8 mouse cellular contexts compared by ENCODE assay signal in the genomic region with DNA sequence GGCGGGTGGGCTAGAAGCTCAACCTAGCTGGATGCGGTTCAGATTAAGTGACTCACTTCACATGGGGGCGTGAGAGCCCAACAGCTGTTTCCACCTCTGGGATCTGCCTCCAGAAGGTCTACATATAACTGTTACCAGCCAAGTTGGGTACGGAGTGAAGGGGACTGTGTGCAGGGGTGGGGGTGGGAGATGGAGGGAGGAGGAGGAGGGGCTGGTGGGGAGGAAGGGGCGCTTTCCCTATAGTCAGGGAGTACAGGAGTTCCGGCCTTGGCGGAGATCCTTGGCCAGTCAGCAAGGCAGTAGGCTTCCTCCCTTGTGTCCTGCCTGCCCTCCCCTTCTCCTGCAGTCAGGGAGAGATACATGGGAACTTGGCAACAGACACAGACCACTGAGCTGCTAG. TPM values are rescaled to one million over a fixed set of nuclear protein-coding genes. Genes with fewer than 3 reads are reported as not detected.
DNase-seq lines count a peak whose midpoint lies in the region; ATAC-seq lines count a peak whose summit lies in the region.

No protein-coding gene starts in this region.

- WGBS in heart, embryonic 10.5 days = 49% methylated on average over 7 of the region's 7 CpGs
- 56% methylated on average over 6 of the region's 7 CpGs for WGBS in heart, embryonic 13.5 days
- WGBS in limb, embryonic 10.5 days = 36% methylated on average over 7 of the region's 7 CpGs
- WGBS in neural tube, embryonic 13.5 days = 26% methylated on average over 7 of the region's 7 CpGs

- ATAC-seq in heart, embryonic 13.5 days (ENCODE audit: extremely low read depth, insufficient number of reproducible peaks, low FRiP score, low TSS enrichment) = no peak
- ATAC-seq in neural tube, embryonic 13.5 days (ENCODE audit: low read depth) = peak; percentile 77

- DNase-seq in heart, embryonic 10.5 days (ENCODE audit: low spot score) = no peak
- no peak for DNase-seq in heart, postnatal 25 days (ENCODE audit: low spot score)
- no peak for DNase-seq in limb, embryonic 10.5 days (ENCODE audit: low spot score)
- no peak for DNase-seq in Muller cell, postnatal 12 days (ENCODE audit: inconsistent ontology term)
- DNase-seq in layer of hippocampus, postnatal 10 days (ENCODE audit: low spot score in 2 of 2) = no peak
- DNase-seq in urinary bladder, adult 18-20 months (ENCODE audit: low spot score in 2 of 2) = no peak

- H3K9me3 ChIP-seq in heart, embryonic 10.5 days = no peaks in the 10 kb centered on the region
- no peaks in the 10 kb centered on the region for H3K9me3 ChIP-seq in heart, embryonic 13.5 days
- H3K9me3 ChIP-seq in limb, embryonic 10.5 days (replicated peaks) = no peaks in the 10 kb centered on the region
- no peaks in the 10 kb centered on the region for H3K9me3 ChIP-seq in neural tube, embryonic 13.5 days

- H3K4me3 ChIP-seq in heart, embryonic 10.5 days = no peak overlapping the region
- no peak overlapping the region for H3K4me3 ChIP-seq in heart, embryonic 13.5 days
- 0 out of 2 replicates have a peak overlapping the region, but pooled peaks have one; percentile 27 for H3K4me3 ChIP-seq in limb, embryonic 10.5 days
- peak overlapping the region; percentile 14; the same call in 1 of the 2 replicates for H3K4me3 ChIP-seq in neural tube, embryonic 13.5 days

- peaks cover 21% of the 10 kb centered on the region for H3K4me1 ChIP-seq in heart, embryonic 10.5 days
- peaks cover 23% of the 10 kb centered on the region for H3K4me1 ChIP-seq in heart, embryonic 13.5 days
- H3K4me1 ChIP-seq in limb, embryonic 10.5 days = peaks cover 19% of the 10 kb centered on the region
- H3K4me1 ChIP-seq in neural tube, embryonic 13.5 days (replicated peaks) = peaks cover 21% of the 10 kb centered on the region

- H3K4me2 ChIP-seq in heart, embryonic 13.5 days = peak overlapping the region; percentile 47
- H3K4me2 ChIP-seq in neural tube, embryonic 13.5 days = peak overlapping the region; percentile 50

- peak overlapping the region; percentile 44; the same call in 1 of the 2 replicates for H3K9ac ChIP-seq in heart, embryonic 13.5 days
- no peak overlapping the region for H3K9ac ChIP-seq in neural tube, embryonic 13.5 days

- intact Hi-C loops in heart, postnatal 25 days (cut with DNase I) = no loop called here

- H3K36me3 ChIP-seq in heart, embryonic 10.5 days = no peaks in the 10 kb centered on the region
- H3K36me3 ChIP-seq in heart, embryonic 13.5 days = no peaks in the 10 kb centered on the region
- no peaks in the 10 kb centered on the region for H3K36me3 ChIP-seq in limb, embryonic 10.5 days
- H3K36me3 ChIP-seq in neural tube, embryonic 13.5 days = no peaks in the 10 kb centered on the region

- H3K27ac ChIP-seq in heart, embryonic 10.5 days = peak overlapping the region; percentile 59; the same call in 1 of the 2 replicates
- H3K27ac ChIP-seq in heart, embryonic 13.5 days (replicated peaks) = peak overlapping the region; percentile 58
- H3K27ac ChIP-seq in limb, embryonic 10.5 days = peak overlapping the region; percentile 75
- H3K27ac ChIP-seq in neural tube, embryonic 13.5 days (replicated peaks) = 0 out of 2 replicates have a peak overlapping the region, but pooled peaks have one; percentile 38

- H3K27me3 ChIP-seq in heart, embryonic 10.5 days (ENCODE audit: insufficient read depth, poor library complexity, severe bottlenecking) = no peaks in the 10 kb centered on the region
- no peaks in the 10 kb centered on the region for H3K27me3 ChIP-seq in heart, embryonic 13.5 days (replicated peaks)
- no peaks in the 10 kb centered on the region for H3K27me3 ChIP-seq in limb, embryonic 10.5 days (ENCODE audit: low read depth, poor library complexity, severe bottlenecking)
- no peaks in the 10 kb centered on the region for H3K27me3 ChIP-seq in neural tube, embryonic 13.5 days

RNA-seq across cellular contexts. Expression of gene Cnn3, which starts 35.6 kb away (rescaled TPM):
- polyA plus RNA-seq in heart, embryonic 10.5 days (2016; fragmentation: Nextera tagmentation; extraction: Ambion mirVana) = 493 and 655 TPM in 2 replicates
- 10 to 100 TPM; 41.8 to 48.6 TPM for total RNA-seq in heart, postnatal 25 days (2021)
- 400 and 416 TPM in 2 replicates for polyA plus RNA-seq in heart, embryonic 13.5 days (2015; fragmentation: Nextera tagmentation; extraction: Ambion mirVana)
- polyA plus RNA-seq in limb, embryonic 10.5 days (2016; fragmentation: Nextera tagmentation; extraction: Ambion mirVana) = 697 and 777 TPM in 2 replicates
- polyA plus RNA-seq in neural tube, embryonic 13.5 days (2015; fragmentation: Nextera tagmentation; extraction: Ambion mirVana) = 643 and 747 TPM in 2 replicates
- total RNA-seq in layer of hippocampus, postnatal 10 days (2021) = 100 to 1,000 TPM; 128 to 134 TPM

Comparison
In these comparisons a context has a peak if more than half of its experiments do, and no peak if none do; other contexts are left out.
1. H3K4me3 ChIP-seq: peak in limb, embryonic 10.5 days (single experiment) and neural tube, embryonic 13.5 days (single experiment); none in heart, embryonic 10.5 days (single experiment) and heart, embryonic 13.5 days (single experiment).
2. Peak in every context shown above with its lines, with median percentiles within 50 percentile points of each other: H3K27ac ChIP-seq.